Mouse (Mus musculus) right cerebral cortex, adult 18-20 months (tissue): ENCODE measurements around the gene Pter.

Experiments
- DNase-seq: peaks from one replicate; pipeline ENCODE4 v3.0.0; 2022; ENCODE audit warnings: mixed read lengths

The Pter gene

DNA sequence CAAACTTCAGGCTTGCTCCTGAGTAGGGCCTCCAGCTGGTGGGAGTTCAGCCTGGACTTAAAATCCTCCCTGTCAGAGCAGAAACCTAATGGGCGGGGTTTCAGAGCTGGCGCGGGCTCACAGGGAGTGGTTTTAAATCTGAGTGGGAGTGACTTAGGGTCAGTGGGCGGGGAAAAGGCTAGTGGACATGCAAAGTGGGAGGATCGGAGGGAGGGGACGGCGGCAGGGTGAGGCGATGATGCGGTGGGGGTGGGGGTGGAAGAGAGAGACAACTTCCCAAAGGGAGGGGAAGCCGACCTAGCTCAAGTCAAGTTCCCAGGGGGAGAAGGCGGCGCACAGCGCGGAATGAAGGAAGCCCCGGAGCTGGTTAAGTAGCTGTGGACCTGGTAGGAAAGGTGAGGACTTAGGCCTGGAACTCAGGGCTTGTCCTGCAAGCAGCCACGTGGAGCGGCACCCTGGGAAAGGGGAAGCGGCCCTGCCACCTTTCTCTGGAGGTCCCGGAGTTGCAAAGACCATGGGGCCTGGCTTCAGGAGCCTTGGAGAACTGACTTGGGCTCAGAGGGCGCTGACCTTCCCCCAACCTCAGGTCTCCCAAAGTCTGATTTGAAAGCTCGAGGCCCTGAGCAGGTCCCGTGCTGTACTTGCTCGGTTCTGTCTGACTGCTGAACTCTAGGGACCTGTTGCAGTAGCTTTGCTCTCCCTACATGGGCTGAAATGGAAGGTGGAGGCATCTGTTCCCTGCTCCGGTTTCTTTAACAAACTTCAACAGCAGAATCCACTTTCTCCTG is at the start of gene Pter:
TSS of gene Pter (plus strand) at position 238 of the 788 bp plus-strand sequence.
- DNase-seq = peak; percentile 34

DNA sequence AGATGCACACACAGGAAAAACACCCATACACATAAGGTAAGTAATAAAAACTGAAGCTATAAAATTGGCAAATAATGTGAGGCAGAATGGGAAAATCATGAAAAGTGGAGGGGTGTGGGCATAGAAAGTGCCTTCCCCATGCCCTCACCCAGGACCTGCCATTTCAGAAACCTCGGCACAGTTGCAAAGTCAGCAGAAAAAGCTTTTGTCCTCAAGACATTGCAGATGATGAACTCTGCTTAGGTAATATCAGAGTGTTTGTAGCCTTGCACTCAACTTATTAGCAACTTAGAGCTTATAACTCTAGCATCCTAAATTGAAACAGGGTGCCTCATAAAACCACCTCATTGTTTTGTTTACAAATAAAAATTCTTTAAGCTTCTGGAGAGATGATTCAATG is 49.6 kb upstream of the Pter start:
- DNase-seq = no peak

DNA sequence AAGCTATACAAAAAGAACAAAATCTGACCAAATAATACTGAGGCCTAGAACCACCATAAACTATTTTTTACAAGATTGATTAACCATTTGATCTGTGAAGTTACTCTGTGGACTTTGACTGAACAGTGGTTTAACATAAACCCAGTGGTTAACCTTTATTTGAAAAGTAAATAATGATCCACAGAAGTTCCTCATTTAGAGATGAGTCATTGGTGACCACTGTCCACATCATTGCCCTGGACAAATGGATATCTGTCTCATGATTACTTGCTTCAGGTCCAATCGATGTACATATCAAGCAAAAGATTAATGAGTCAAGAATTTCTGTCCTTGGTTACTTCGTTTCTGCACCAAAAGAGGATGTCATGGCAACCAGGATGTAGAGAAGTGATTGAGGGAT is 44.3 kb upstream of the Pter start:
- DNase-seq = no peak

DNA sequence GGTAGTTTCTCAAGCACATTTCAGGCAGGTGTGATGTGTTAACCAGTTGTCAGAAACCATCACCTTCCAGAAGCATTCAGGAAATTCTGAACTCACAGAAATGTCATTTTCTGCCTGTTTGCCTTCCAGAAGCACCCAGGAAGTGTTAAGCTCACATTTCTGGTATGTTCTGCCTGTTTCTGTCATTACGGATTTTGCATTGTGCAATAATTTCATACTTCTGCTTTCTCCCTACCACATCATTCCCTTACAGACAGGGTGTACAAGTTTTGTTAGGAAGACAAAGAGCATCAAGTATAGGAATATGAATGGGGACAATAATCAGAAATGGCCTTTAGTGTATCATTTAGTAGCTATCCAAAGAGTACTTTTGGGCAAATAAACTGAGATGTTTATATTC is 42.8 kb upstream of the Pter start:
- no peak for DNase-seq

DNA sequence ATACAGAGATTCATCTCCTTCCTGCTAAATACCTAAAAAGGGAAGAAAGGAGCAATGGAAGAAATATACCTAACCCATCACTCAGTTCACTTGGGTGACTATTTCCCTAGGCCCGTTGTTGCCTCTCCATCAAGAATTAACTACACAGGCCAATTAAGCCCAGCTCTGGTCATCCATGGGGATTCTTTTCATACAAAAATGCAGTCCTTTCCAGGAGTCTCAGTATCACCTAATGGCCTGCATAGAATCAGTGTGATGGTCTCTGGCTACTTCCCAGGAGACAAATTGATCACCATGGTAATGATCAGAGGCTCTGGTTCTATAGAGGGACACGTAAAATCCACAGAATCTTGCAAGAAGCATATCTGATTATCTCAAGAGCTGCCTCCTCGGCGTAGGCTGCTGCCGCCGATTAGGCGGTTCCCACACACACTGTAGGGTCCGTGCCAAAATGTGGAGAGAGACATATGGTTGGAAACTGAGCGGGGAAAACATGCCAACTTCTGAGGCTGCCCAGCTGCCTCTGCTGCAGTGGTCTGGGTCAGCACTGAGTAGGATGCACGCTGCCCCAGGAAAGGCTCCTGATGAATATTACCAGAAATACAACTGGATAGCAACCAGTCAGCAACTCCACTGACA is 40.4 kb upstream of the Pter start:
- DNase-seq = peak; percentile 74

- no peak for DNase-seq
Measured at GRCm38 (mm10) chr2:12887015-12887414, 36.8 kb upstream of the Pter start.

DNA sequence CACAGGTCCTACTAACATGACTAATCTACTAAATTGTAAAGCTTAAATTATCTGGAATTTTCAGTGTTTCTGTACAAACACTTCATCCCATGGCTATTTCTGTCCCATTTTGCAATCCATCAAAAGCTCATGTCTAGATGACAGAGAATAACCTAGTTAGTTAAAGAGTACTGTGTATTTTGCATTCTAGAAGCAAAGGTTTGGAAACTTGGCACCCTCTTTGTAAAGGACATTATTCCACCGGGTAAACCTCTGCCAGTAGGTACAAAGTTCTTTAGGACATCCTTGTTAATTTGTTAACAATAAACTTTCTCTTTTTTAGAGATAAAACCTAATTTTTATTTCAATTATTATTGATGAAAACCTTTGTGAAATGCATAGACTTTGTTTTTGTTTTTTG is 18.1 kb upstream of the Pter start:
- no peak for DNase-seq

DNA sequence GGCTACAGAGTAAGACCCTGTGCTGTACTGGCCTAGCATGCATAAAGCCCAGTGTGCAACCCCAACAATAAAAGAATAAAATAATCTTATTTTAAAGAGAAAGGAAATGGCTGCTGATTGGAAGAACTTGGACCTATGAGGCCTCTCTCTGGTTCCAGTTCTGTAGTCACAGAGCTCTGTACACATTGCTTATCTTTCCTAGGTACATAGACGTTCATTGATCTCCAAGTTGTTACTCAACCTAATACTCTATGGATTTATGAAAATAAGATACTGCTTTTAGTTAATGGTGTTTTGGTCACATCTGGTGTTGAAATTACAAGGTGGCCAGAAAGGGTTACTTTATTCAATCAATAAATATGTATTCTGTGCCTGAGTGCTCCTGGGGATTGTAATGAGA is 1.8 kb downstream of the Pter start:
- no peak for DNase-seq

DNA sequence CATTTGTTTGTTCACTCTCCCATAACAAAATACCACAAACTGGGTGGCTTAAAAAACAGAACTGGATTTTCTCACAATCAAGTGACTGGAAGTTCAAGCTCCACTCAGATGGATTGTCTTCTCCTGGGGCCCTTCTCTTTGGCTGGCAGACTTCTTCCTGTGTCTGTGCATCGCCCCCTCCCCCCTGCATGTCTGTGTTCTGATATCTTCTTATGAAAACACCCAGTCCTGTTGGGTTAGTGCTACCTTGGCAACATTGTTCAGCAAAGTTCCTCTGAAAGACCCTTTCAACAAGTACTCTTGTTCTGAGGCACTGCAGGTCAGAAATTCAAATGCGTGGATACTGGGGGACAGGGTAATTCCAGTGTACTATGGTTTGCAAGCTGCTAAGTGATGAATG is 6.5 kb downstream of the Pter start:
- DNase-seq = no peak

DNA sequence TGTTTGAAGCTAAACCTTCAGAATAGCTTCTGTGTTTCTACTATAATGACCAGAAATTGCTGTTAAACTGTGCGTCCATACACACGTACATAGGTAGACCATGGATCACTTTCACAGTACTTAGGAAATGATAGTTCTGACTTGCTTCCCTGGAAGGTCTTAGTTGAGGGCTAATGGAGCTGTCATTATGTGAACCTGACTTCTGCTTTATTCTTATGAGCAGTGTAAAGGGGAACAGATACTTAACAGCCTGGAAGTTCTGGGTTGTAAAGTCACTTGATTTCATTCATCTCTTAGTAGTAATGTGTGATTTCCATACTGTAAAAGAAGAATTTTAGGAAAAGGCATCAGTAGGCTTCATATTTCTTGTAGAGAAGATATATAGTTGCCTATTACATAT is 10.1 kb downstream of the Pter start:
- DNase-seq = no peak

DNA sequence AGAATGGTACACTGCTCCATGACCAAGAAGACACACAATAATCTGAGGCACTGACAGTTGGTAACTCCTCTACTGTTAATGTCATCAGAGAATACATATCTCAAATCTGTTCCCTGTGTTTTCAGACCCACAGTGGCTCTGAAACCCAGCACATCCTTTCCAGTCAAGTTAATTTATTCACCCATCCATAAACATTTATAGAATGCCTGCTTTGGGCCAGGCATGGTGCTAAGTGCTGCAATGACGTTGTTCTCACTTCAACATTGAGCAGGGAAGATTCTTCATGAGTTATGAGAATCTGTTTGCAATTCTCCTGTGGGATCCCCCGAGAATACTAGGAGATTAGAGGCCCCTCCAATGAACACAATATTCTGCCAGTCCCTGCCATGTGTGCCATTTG is 11.4 kb downstream of the Pter start:
- peak; percentile 8 for DNase-seq

GRCm38 (mm10) chr2:12937461-12938217 is 13.8 kb downstream of the Pter start:
- no peak for DNase-seq

- no peak for DNase-seq
Measured at GRCm38 (mm10) chr2:12938641-12939040, 14.8 kb downstream of the Pter start.

GRCm38 (mm10) chr2:12956703-12957424 is 33.0 kb downstream of the Pter start:
- DNase-seq = no peak

- peak; percentile 2 for DNase-seq
Measured at GRCm38 (mm10) chr2:12970049-12970724, 46.3 kb downstream of the Pter start.

DNA sequence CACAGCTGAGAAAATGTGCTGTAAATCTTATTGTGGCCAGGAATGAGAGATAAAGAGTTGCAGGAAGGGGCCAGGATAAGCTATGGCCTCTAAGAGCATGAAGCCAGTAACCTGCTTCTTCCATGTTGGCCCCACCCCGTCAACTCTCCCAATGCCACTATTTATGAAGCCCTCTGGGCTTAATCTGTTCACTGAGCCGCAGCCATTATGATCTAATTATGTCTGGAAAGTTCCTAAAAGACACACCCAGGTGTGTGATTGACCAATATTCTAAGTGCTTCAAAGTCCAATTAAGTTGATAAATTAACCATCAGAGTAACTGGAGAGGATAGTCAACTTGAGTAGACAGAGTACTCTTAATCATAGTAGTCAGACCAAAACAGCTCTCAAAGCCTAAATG is 49.9 kb downstream of the Pter start:
- no peak for DNase-seq

DNA sequence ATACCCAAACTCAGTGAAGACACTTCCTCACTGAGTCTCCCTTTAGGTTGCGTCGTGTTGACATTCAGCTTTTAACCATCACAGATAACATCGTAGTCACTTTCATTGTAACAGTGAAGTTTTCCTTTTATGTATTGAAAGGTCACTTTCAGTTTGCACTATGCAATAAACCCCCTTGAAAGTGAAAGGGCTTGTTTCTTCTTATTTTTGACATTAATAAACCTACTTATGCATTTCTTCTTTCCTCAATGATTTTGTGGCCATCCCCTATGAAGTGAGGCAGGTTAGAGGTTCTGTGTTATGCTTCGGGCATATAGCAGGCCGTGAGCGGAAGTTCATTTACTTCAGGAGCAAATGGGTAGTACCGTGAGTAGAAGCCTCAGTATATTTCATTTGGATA is 53.5 kb downstream of the Pter start:
- DNase-seq = no peak

DNA sequence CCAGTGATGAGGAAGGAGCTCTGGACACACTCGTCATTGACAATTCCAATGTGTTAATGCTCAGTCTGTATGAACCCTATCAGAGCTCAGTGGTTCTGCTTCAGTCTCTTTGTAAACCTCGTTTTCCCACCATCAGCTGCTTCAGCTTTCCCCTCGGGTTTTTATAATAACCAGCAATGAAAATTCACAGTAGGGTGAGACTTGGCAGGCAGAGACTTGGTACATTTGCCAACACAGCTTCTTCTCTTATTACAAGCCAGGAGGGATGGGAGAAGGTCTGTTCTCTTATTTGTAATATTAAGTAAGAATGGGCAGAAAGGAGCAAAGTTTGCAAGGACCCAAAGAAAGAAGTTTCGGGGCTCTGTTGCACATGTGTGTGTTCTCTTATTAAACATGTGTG is 54.9 kb downstream of the Pter start:
- no peak for DNase-seq

DNA sequence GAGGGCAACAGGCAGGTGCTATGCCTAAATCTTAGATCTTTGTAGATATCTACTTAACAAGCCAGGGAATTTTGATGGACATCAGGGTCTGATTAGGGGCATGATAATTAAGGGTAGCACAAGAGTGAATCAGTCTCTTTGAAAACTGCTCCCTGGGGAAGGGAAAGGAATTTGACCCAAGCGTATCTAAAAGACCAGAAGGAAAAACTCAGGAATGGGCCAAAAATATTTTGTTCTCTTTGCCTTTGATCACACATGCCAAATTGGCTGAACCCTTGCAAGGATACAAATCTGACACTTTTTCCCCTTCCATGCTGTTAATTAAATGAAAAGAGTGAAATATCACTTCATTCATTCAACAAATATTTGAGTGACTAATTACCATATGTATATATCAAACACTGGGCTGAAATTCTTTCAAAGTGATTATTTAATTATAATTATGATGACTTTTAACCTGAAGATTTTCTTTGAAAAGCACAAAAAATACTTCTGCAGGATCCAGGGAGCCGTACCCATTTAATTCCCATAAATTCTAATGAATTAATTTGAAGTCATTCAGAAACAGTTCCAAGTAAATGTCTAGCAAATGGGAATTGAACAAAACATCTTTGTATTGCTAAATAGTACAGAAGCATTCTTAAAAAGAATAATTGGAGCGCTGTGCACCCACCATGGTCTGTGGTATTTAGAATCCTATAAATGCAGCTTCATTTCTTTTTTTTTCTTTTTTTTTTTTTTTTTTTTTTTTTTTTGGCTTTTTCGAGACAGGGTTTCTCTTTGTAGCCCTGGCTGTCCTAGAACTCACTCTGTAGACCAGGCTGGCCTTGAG is 61.3 kb downstream of the Pter start:
- no peak for DNase-seq

DNA sequence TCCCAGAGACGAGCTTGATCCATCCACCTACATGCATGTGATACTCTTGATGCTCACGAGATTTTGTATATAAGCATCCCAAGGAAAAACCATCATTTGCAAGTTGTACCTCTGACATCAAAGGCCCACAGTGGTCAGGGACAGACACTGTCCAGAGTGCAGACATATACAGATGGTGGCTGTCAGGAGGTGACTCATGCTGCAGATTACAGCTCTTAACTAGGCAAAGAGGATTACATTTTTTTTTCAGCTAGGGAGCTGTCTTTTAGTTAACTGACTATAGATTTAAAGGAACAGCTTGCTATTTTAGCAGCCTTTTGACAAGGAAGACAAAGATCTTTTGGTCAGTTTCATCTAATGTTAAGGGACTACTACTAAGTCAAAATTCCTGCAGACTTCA is 76.2 kb downstream of the Pter start:
- DNase-seq = no peak

GRCm38 (mm10) chr2:13008433-13008832 is 84.6 kb downstream of the Pter start:
- no peak for DNase-seq
